Mouse (Mus musculus): Measurements from ENCODE around the gene Olfr494. TPM values are rescaled to one million over a fixed set of nuclear protein-coding genes. Genes with fewer than 3 reads are reported as not detected.

Gene Olfr494
- not detected in 2 replicates for polyA plus RNA-seq (2015; fragmentation: Nextera tagmentation; extraction: Ambion mirVana)

DNA sequence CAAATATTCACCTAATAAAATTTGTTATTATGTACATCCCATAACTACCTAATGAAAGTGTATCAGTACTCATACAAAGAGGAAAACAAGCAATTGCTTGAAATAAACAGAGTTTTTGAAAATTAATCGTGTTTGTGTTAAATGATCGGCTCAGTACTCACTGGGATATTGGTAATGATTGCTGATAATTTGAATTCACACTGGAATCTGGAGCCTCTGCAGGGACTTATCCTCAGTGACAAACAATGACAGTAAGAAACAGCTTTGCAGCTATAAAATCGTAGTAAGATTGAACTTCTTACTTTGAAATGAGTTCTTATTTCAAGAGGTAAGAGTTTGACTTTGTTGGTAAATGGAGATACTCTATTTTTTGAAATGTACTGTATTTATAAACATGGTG is at the start of gene Olfr494:
Olfr494 (plus strand) TSS at position 301 of the 400 bp plus-strand sequence.
- no peak within 1 kb of the TSS for H3K4me3 ChIP-seq
- no peaks in the 10 kb centered on the region for H3K36me3 ChIP-seq
- no peak within 1 kb of the TSS for H3K9ac ChIP-seq
- no peaks in the 10 kb centered on the region for H3K9me3 ChIP-seq
- no peaks in the 10 kb centered on the region for H3K4me1 ChIP-seq
- no peak within 1 kb of the TSS for H3K4me2 ChIP-seq
- ATAC-seq (ENCODE audit: insufficient number of reproducible peaks, insufficient read depth, low FRiP score, low TSS enrichment, low read depth) = no peak
- WGBS = 78% methylated on average over 3 of the region's 3 CpGs
- H3K27ac ChIP-seq = no peak within 1 kb of the TSS
- H3K27me3 ChIP-seq = no peaks in the 10 kb centered on the region

DNA sequence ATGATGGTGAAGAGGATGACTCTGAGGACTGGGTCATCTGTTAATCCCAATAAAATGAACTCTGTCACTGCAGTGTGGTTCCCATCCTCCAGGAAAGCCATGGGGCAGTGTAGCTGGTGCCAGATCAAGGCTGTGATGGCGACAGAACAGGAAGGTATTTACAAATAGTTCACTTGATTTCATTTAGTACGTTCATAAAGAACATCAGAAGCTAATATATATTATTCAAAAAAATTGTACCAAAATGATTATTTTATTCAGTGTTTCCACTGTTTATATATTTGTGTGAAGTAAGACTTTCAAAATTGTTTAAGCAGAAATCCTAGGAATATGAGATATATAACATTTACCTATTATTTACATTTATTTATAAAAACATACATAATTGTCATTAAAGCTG is 41.6 kb upstream of the Olfr494 start, which contains the start of gene Olfr492:
Olfr492 (minus strand) TSS at position 101 of the 400 bp plus-strand sequence.
- Histone ChIP-seq H3K27ac (no peak within 1 kb of the TSS), H3K9me3 (no peaks in the 10 kb centered on the region), H3K36me3 (no peaks in the 10 kb centered on the region), H3K4me1 (no peaks in the 10 kb centered on the region), H3K27me3 (no peaks in the 10 kb centered on the region), H3K4me2 (no peak within 1 kb of the TSS), H3K9ac (no peak within 1 kb of the TSS), H3K4me3 (no peak within 1 kb of the TSS)
- WGBS = 68% methylated on average over 2 of the region's 2 CpGs
- no peak for ATAC-seq (ENCODE audit: insufficient number of reproducible peaks, insufficient read depth, low FRiP score, low TSS enrichment, low read depth)

- Histone ChIP-seq H3K36me3 (no peaks in the 10 kb centered on the region), H3K9me3 (no peaks in the 10 kb centered on the region), H3K27me3 (no peaks in the 10 kb centered on the region), H3K9ac (no peak within 1 kb of the TSS), H3K4me2 (no peak within 1 kb of the TSS), H3K4me1 (no peaks in the 10 kb centered on the region), H3K4me3 (no peak within 1 kb of the TSS), H3K27ac (no peak within 1 kb of the TSS)
- no peak for ATAC-seq (ENCODE audit: insufficient number of reproducible peaks, insufficient read depth, low FRiP score, low TSS enrichment, low read depth)
- WGBS = 72% methylated on average over 1 of the region's 1 CpGs
Measured at GRCm38 (mm10) chr7:108346879-108347278, 18.3 kb upstream of the Olfr494 start, which contains the start of gene Olfr493. Gene Olfr493, minus strand, starts transcription at chr7:108346979.

DNA sequence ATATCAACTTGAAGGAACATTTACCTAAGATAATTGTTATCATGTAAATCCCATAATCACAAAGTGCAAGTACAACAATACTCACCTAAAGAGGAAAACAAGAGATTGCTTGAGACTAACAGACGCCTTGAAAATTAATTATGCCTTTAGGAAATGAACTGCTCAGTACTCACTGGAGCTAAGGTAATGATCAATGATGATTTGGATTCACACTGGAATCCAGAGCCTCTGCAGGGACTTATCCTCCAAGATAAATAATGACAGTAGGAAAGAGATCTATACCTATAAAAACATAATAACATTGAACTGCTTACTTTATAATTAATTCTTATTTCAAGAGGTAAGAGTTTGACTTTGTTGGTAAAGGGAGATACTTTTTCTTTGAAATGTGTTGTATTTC is 27.7 kb downstream of the Olfr494 start, which contains the start of gene Olfr495:
Olfr495 (plus strand) TSS at position 301 of the 400 bp plus-strand sequence.
- no peaks in the 10 kb centered on the region for H3K4me1 ChIP-seq
- no peaks in the 10 kb centered on the region for H3K9me3 ChIP-seq
- H3K4me3 ChIP-seq = no peak within 1 kb of the TSS
- H3K36me3 ChIP-seq = no peaks in the 10 kb centered on the region
- H3K27ac ChIP-seq = no peak within 1 kb of the TSS
- H3K9ac ChIP-seq = no peak within 1 kb of the TSS
- no peak for ATAC-seq (ENCODE audit: insufficient number of reproducible peaks, insufficient read depth, low FRiP score, low TSS enrichment, low read depth)
- no peaks in the 10 kb centered on the region for H3K27me3 ChIP-seq
- WGBS = 53% methylated on average over 1 of the region's 1 CpGs
- no peak within 1 kb of the TSS for H3K4me2 ChIP-seq

Other genes with a start within 250 kb of the Olfr494 start
- not detected in 2 replicates for gene Olfr484, start 237.9 kb upstream of the Olfr494 start, polyA plus RNA-seq (2015; fragmentation: Nextera tagmentation; extraction: Ambion mirVana)
- gene Olfr485, start 205.5 kb upstream of the Olfr494 start, polyA plus RNA-seq (2015; fragmentation: Nextera tagmentation; extraction: Ambion mirVana) = not detected in 2 replicates
- not detected in 2 replicates for gene Olfr486, start 192.6 kb upstream of the Olfr494 start, polyA plus RNA-seq (2015; fragmentation: Nextera tagmentation; extraction: Ambion mirVana)
- not detected in 2 replicates for gene Olfr487, start 150.7 kb upstream of the Olfr494 start, polyA plus RNA-seq (2015; fragmentation: Nextera tagmentation; extraction: Ambion mirVana)
- gene Olfr488, start 107.0 kb upstream of the Olfr494 start, polyA plus RNA-seq (2015; fragmentation: Nextera tagmentation; extraction: Ambion mirVana) = not detected in 2 replicates
- gene Olfr490, start 76.4 kb upstream of the Olfr494 start, polyA plus RNA-seq (2015; fragmentation: Nextera tagmentation; extraction: Ambion mirVana) = not detected in 2 replicates
- not detected in 2 replicates for gene Olfr491, start 51.9 kb upstream of the Olfr494 start, polyA plus RNA-seq (2015; fragmentation: Nextera tagmentation; extraction: Ambion mirVana)
- 0.30 TPM in 1 of 2 replicates, not detected in the other for gene Olfr492, start 41.7 kb upstream of the Olfr494 start, polyA plus RNA-seq (2015; fragmentation: Nextera tagmentation; extraction: Ambion mirVana)
- gene Olfr493, start 18.4 kb upstream of the Olfr494 start, polyA plus RNA-seq (2015; fragmentation: Nextera tagmentation; extraction: Ambion mirVana) = not detected in 2 replicates
- gene Olfr495, start 27.8 kb downstream of the Olfr494 start, polyA plus RNA-seq (2015; fragmentation: Nextera tagmentation; extraction: Ambion mirVana) = not detected in 2 replicates
- gene Olfr497, start 55.1 kb downstream of the Olfr494 start, polyA plus RNA-seq (2015; fragmentation: Nextera tagmentation; extraction: Ambion mirVana) = not detected in 2 replicates
- gene Olfr498, start 100.0 kb downstream of the Olfr494 start, polyA plus RNA-seq (2015; fragmentation: Nextera tagmentation; extraction: Ambion mirVana) = 0.11 TPM in 1 of 2 replicates, not detected in the other
- 0.17 TPM in 1 of 2 replicates, not detected in the other for gene Olfr502, start 159.7 kb downstream of the Olfr494 start, polyA plus RNA-seq (2015; fragmentation: Nextera tagmentation; extraction: Ambion mirVana)
- not detected in 2 replicates for gene Olfr503, start 179.2 kb downstream of the Olfr494 start, polyA plus RNA-seq (2015; fragmentation: Nextera tagmentation; extraction: Ambion mirVana)
- gene Olfr504, start 200.5 kb downstream of the Olfr494 start, polyA plus RNA-seq (2015; fragmentation: Nextera tagmentation; extraction: Ambion mirVana) = not detected in 2 replicates
- not detected in 2 replicates for gene Olfr506, start 245.5 kb downstream of the Olfr494 start, polyA plus RNA-seq (2015; fragmentation: Nextera tagmentation; extraction: Ambion mirVana)

Data from embryonic facial prominence, embryonic 13.5 days (tissue).